Mouse (Mus musculus): ENCODE data around the gene Rpl10-ps3.

Gene Rpl10-ps3

GRCm38 (mm10) chr9:50344868-50345267 is at the start of gene Rpl10-ps3:
TSS of gene Rpl10-ps3 (minus strand) at chr9:50344968.
- no peak for DNase-seq (ENCODE audit: low read depth, low spot score)

GRCm38 (mm10) chr9:50375598-50375997 is 30.8 kb upstream of the Rpl10-ps3 start:
- no peak for DNase-seq (ENCODE audit: low read depth, low spot score)

- no peak for DNase-seq (ENCODE audit: low read depth, low spot score)
Measured at GRCm38 (mm10) chr9:50374666-50375065, 29.9 kb upstream of the Rpl10-ps3 start.

DNA sequence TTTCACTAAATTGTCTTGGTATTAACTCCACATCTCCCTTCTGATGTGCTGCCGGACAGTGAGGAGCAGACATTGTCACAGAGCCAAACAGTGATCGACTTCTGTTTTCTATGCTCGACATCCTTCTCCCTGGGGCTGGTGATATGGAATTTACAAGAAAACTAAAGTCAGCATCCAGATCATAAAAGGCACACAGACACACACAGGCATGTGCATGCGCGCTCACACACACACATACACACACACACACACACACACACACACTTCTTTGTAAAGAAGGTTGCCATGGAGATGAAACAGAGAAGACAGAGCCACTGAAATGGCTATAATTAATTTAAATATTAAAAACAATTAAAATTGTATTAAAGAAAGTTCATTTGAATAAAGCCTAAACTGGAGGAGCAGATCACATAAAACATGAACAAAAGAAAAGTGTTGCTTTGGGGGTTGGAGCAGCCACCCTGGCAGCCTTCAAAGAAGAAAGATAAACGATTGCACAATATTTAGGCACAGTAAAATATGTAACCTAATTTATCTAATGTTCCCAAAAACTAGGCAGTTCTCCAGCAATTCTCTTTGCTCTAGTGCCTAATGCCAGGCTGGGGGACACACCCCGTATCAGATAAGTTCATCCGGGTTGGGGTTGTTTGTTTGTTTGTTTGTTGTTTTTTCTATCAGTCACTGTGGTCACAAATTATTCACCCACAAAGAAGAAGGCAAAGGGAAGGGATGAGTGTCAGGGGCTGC is 24.0 kb upstream of the Rpl10-ps3 start:
- DNase-seq (ENCODE audit: low read depth, low spot score): no peak

DNA sequence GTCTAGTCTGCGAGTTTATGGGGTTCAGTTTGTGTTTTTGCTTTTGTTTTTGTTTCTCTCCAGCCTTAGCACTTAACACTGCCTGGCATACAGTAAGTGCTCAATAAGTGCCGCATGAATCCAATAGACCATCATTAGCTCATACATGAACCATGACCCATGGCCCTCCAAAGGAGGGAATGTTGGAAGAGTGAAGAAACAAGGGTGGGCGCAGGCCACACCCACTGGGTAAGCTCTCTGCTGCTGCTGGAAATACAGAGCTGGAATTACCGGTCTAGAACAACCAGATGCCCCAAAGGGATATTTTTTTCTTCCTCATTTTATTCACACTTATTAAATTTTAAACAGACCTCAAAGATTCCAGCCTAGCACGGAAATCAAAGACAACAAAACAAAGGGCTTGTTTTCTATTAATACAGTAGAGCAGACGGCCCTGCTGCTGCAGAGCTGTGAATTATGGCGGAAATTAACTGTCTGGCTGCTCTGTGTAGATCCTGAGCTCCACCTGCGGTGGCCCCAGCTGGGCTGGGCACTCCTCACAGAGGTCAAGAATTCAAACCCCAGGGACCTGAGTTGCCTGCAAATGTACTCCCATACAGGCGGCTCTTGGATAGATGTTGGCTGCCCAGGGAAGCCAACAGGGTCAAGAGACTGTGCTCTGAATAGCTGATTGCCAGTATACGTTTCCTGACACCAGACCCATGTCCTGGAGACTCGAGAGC is 20.5 kb upstream of the Rpl10-ps3 start:
- peak; percentile 23 for DNase-seq (ENCODE audit: low read depth, low spot score)

DNA sequence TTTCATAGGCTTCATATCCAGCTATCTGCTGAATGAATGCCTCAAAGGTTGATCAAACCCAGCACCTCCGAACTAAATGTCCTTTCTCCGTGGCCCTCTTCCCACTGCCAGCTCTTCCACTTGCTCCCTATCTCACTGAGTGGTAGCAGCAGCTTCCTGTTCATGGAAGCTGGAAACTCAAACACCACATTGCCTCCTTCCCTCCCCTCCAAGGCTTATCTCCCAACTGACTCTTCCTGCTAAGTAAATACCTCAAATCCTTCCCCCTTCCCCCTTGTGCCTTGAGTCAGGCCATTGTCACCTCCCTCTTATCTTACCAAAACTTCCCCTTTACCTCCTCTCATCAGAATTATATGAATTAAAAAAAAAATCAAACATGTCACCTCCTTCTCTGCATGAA is 19.2 kb upstream of the Rpl10-ps3 start:
- DNase-seq (ENCODE audit: low read depth, low spot score): no peak

- no peak for DNase-seq (ENCODE audit: low read depth, low spot score)
Measured at GRCm38 (mm10) chr9:50363259-50363658, 18.5 kb upstream of the Rpl10-ps3 start.

DNA sequence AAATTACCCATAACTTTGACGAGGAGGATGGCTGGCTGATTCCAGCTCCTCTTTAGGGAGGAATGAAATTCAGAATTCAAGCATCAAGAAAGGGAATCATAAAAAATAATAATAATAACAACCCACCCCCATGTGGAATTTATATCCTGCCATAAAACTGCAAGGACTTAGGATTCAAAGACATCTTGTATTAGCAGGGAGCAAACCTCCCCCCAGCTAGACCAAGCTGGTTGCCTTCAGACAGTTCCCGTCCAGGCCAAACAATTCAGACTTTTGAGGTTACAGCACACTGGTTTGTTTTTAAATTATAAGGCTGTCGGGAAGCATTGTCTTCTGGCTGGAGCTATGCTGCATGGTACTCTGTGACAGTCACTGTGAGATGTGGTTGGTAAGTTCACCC is 17.8 kb upstream of the Rpl10-ps3 start:
- DNase-seq (ENCODE audit: low read depth, low spot score): no peak

DNA sequence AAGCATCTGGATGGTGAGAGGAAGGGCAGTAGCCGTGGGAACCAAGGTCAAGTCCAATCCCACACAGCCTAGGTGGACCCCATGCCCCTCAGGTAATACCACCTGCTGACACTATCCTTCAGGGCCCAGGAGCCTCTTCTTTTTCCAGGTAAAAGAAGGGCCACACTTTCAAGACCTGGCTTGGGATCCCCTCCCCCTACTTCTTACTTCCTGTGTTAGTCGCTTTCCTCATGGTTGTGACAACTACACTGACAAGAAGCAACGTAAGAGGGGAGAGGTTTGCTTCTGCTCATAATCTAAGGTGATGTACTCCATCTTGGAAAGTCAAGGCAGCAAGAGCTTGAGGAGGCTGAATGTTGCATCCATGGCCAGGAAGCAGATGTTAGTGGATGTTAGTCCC is 15.6 kb upstream of the Rpl10-ps3 start:
- DNase-seq (ENCODE audit: low read depth, low spot score): no peak

DNA sequence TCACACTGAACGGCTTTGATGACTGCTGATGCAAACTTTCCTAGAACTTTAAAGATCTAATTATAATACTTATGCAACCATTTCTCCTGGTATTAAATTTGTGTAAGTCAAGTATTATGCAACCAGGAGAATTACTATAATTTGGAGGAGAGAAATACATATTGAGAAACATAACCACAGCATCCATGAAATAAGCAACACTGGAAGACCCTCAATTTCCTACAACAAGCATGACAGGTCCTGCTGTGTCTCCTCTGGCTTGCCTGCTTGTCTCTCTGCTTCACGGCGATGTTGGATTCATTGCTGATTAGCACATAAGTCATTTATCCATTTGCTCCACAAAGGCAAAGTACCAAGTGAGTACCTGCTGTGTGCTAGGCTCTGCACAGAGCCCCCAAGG is 12.6 kb upstream of the Rpl10-ps3 start:
- no peak for DNase-seq (ENCODE audit: low read depth, low spot score)

DNA sequence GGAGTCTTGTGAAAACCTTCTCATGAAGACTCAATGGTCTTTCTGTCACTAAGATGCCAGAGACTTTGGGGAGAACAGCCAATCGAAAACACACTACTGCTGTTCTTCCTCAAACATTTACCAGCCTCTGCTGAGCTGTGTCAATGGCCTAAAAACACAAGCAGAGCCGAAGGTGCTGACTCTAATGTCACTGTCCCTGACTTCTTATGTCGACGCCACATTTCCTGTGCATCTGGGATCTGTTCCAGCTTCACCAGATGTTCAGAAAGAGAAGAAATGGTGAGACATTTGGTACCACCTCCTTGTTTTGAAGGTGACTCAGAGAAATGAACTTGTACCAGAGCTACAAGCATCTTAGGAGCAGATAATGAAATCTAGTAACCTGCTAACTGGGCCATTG is 7.0 kb upstream of the Rpl10-ps3 start:
- DNase-seq (ENCODE audit: low read depth, low spot score): no peak

DNA sequence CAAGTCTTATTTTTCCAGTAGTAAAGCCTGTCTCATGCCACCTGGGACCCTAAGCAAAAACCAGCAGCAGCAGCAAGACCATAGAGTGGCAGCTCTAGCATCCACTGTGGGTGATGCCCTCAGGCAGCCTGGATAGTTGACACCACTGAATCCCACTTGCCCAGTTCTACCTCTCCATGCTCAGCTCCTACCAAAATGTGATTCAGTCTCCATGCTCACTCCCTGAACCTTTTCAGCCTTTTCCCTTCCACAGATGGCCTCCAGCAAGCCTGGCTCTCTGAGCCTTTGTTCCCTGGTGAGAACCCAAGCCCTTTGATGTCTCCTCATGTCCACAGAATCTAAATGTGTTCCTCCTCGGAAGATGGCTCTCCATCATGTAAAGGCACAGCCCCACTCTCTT is 5.8 kb upstream of the Rpl10-ps3 start:
- DNase-seq (ENCODE audit: low read depth, low spot score): no peak

- DNase-seq (ENCODE audit: low read depth, low spot score): no peak
Measured at GRCm38 (mm10) chr9:50349156-50349555, 4.4 kb upstream of the Rpl10-ps3 start.

DNA sequence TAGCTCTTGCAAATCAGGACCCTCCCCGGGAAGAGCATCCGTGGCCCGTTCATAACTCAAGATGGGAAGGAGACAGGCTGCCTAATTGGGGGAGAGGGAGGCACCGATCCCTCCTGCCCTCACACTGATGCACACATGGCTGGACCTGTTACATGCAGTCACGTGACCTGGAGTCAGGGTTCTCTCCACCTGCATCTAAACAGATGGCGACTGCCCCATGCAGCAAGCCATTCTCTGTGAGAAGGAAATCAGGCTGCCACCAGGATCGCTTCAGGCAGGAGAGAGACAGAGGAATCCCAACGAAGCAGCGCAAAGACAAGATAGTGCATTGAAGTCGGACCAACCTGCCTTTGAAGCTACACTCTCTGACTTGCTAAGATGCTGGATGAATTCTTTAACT is 3.5 kb upstream of the Rpl10-ps3 start:
- DNase-seq (ENCODE audit: low read depth, low spot score): no peak

GRCm38 (mm10) chr9:50335539-50336325 is 9.0 kb downstream of the Rpl10-ps3 start:
- DNase-seq (ENCODE audit: low read depth, low spot score): no peak

DNA sequence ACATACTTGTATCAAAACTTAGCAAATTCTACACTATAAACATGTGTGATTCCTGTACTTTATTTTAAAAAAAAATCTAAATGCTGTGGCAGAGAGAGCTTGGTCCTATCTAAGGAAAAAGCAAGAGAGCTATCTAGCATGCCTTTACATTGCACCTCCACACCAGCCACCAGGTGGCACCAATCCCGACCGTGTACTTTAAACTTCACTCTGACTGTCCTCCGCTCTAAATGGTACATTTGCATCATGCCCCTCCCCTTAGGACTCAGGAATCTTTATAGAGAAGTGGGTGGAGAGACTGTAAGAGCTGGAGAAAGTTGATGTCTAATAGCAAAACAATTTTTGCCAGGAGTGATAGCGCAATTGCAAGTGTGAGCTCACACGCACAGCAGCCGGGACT is 11.4 kb downstream of the Rpl10-ps3 start:
- DNase-seq (ENCODE audit: low read depth, low spot score): peak; percentile 67

- no peak for DNase-seq (ENCODE audit: low read depth, low spot score)
Measured at GRCm38 (mm10) chr9:50324355-50325225, 20.2 kb downstream of the Rpl10-ps3 start.

DNA sequence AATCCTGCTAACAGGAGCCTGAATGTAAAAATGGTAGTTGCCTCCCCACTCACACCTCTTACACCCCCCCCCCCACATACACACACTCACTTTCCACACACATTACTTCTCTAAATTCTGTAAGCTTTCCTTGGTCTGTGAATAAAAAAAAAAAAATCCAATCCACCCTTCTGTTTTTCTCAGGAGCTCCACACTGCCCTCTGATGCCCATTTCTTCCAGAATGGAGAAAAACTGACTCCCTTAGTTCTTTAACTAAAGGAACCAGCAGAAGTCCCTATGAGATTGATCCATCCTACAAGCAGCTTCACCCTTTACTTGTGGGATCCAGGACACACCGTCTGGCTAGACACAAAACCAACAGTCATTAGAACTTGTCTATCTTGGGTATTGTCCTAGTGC is 24.0 kb downstream of the Rpl10-ps3 start:
- no peak for DNase-seq (ENCODE audit: low read depth, low spot score)

DNA sequence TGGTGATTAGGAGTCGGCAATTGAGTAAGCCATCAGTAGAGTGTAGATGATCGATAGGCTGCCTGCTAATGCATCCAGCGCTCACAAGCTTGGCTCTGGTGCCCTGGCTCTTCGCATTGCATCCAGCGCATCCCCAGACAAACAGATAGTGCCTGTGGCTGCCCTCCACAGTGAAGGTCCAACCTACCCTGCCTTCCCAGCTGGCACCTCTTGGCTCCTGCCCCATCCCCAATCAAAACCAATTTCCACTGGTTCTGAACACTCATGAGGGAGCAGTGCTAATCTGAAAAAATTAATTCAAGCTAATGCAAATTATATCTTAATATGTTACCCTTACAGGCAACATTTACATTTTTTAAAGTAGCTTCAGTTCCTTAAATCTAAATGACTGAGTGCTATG is 25.3 kb downstream of the Rpl10-ps3 start:
- no peak for DNase-seq (ENCODE audit: low read depth, low spot score)

DNA sequence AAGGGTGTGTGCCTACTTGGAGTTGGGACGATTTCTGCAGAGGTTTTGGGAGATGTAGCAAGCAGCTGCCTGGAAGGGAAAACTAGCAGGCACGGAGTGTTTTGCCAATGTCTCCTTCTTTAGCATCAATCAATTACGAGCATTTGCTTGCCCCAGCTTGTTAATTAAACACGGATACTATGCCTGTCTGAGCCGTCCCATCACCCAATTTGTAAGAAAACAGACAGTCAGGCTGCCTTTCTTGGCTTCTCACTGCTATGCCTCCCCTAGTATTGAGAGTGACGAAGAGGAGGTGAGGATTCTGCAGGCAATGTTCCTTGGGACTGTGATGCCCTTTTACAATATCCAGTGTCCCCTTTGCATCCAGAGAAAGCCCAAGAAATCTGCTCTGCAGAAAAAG is 27.5 kb downstream of the Rpl10-ps3 start:
- no peak for DNase-seq (ENCODE audit: low read depth, low spot score)

- no peak for DNase-seq (ENCODE audit: low read depth, low spot score)
Measured at GRCm38 (mm10) chr9:50315650-50316049, 29.1 kb downstream of the Rpl10-ps3 start.
